Mouse (Mus musculus) right cerebral cortex, adult 2 months (tissue): ENCODE measurements around the gene Bpifa2.
A peak's percentile ranks its signal among the peaks of the same experiment; 100 is the strongest.
"Not testable (repeated sequence)": the region's sequence is repeated elsewhere in the genome, so short reads cannot be mapped to it uniquely, and the experiment has no call there.

Source experiments
- DNase-seq, 2 experiments: peaks; one replicate each; pipeline ENCODE4 v3.0.0; 2021 to 2022; ENCODE audit warnings: low spot score in 2 of 2

Gene Bpifa2

DNA sequence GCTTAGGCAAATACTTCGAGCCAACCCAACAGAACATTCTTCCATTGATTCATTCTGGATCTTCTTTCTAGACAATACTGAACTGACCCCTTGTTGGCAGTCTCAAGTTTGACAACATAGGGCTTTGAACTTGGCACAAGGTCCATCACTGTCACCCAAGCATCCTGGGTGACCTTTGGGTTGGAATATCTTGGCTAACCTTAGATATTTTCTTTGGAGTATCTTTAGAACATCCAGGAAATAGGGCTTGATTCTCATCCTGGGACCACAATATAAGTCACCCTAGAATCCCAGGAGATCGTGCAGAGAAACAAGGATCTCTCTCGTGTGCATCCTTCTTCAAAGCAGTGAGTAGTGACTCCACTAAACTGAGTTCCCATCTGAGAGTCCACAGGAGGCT, at the start of gene Bpifa2:
Bpifa2 (plus strand) TSS at position 301 of the 400 bp plus-strand sequence.
- DNase-seq = no peak

DNA sequence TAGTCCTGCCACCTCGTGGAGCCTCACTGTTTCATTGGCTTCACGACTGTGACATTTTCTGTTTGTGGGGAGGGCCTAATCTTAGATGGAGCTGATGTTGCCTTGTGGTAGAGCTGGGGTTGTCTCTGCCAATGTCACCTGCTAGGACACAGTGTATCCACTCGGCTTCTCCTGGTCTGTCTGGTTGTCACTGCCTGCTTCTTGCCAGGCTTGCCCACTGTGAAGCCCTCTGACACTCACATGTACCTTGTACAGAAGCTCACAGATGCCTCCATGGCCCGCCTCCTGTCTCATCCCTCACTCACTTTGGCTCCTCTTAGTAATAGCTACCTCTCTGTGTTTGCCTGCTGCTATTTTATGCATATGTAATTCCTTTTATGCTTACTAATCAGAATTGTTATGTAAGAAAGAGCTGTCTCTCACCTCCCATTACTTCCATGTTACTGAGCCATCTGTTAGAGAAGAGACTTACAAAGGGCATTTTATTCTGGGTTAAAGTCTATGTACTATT, 45.2 kb upstream of the Bpifa2 start:
- peak; percentile 39 to 41 for DNase-seq

DNA sequence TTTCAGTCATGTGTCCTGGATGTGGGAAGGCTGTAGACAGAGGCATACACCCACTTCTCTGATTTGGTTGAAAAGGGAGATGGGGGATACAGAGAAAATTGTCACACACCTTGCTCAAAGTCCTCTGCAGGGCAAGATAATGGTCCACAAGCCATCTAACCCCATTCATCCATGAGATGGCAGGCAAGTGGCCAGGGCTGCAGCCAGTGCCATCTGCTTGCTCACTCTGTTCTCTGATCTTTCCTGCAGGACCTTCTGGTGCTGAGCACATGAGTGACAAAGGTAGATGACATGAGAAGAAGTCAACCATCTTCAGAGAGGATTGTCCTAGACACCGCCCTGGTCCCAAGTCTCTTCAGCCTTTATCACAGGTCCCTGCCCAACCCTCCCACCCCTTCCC, 44.7 kb upstream of the Bpifa2 start:
- peak; percentile 25 to 28 for DNase-seq

DNA sequence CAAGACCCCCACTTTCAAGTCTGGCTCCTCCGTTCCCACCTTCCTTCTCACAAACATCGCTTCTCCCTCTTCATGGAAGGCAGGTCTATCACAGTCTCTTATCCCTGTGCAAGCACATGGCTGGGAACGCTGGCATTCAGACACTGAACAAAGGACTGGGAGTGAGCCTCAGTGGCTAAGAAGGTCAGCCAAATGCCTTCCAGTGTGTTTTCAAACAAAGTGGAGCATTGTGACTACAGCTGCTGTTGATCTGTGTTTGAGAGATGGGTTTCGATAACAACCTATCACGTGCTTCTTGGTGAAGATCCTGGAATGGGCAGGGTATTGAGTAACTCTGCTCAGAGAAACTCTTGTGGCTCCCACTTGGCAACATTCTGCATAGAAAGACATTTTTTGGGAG, 37.8 kb upstream of the Bpifa2 start:
- no peak for DNase-seq

DNA sequence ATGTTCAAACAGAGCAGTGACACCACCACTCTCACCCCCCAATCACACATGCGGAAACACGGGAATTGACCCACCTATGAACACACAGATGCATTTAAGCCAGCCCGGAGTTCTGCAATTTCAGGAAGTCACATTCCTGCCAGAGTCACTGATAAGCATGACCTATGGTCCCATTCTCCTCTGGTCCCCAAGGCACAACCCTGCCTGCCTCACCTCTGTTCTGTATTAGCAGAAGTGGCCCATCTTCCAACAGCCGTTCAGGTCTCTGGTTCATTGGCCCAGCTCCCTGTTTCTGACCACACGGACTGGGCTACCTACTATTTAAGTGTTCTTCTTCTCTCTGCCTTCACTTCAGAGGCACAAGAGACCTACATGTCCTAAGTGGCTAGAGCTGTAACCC, 33.5 kb upstream of the Bpifa2 start, which contains the start of gene Bpifa6:
Bpifa6 (plus strand) TSS at position 364 of the 400 bp plus-strand sequence.
- DNase-seq = no peak

DNA sequence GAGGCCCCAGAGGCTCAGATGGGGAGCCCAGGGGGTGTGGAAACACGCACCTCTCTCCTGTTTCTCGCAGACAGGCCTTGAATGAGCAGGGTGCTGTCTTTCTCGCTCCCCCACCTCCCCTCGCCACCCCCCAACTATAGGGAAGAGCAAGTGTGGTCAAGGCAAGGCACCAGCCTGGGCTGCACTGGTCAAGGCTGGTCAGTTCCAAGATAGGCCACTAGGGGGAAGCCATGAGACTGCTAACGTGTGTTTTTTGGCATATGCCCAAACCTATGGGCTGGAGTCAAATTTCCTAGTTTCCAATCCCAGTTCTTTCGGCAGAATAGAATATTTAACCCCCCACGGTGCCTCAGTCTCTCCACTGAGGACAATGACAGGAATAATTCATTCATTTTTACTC, 12.3 kb upstream of the Bpifa2 start:
- DNase-seq = peak; percentile 78 to 86

DNA sequence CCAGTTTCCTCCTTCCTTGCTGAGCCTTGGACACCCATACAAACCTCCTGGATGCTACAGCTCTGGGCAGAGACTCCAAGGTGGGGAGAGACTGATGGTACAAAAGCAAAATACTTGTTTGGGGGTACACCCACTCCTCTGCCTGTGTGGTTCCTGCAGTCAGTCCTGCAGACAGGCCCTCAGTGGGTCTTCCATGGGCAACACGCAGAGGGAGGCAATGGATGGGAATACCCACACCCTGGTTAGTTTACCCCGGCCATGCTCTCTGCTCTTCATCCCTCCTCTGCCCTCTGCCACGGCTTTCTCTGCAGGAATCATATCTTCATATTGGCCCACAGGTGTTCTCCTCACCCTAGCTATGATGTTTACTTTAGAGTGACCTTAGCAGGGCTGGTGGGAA, 7.6 kb upstream of the Bpifa2 start:
- no peak for DNase-seq

DNA sequence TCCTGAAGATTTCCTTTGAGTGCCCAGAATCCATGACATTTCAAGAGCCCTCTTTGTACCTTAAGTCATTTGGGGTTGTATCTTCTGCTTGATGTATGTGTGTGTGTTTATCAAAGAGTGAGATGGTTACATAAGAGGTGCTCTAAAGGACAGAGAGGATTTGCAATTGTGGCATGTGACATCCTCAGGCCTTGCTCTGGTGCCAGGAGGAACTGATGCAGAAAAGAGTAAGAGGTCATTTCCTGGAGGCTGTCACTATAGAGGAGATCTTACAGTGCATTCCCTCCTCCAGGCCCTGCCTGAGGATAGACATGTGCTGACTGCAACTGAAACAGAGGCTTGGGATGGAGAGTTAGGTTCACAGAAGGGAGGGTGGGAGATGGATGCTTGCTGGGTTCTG, 7.0 kb upstream of the Bpifa2 start:
- DNase-seq = no peak

DNA sequence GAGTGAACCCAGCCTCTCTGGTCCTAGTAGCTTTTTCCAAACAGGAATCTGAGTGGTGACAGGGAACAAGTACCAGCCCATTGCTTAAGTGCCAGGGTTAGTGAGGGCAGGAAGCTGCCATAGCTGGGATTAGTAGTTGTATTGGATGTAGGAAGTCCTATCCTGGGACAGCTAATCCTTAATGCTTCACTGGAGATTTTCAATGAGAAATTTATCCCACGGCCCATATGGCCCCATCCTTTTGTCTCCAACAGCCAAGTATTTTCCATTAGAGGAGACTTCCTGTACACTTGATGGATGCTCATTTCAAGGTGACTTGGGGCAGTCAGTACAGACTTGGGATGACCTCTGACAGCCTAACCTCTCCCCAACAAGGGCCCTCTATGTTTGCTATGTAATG, 3.6 kb upstream of the Bpifa2 start:
- DNase-seq = no peak

DNA sequence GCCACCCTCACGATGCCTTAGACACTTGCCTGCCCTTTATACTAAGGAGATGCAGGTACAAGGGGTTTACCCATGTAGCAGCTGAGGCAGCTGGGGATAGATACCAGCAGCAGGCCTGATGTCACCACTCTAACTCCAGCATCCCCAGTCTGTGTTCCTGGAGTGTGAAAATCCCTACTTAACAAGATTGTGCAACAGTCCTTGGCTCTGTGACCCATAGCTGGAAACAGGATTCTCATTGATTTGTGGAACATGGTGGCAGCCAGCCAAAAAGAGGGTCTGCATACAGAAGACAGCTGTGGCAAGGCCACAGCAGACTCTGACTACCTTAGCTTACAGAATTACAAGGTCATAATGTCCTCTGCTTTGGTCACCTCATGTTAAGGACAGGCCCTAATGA, 3.0 kb upstream of the Bpifa2 start:
- no peak for DNase-seq

DNA sequence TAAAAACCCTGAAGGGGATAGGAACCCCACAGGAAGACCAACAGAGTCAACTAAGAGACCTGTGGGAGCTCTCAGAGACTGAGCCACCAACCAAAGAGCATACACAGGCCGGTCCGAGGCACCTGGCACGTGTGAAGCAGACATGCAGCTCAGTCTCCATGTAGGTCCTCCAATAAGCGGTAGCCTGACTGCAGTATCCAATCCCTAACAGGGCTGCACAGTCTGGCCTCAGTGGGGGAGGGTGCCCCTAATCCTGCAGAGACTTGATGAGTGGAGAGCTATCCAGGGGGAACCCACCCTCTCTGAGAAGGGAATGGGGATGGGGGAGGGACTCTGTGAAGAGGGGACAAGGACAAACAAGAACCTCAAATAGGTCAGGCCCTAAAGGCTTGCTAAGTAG, 2.3 kb upstream of the Bpifa2 start:
- DNase-seq = no peak

DNA sequence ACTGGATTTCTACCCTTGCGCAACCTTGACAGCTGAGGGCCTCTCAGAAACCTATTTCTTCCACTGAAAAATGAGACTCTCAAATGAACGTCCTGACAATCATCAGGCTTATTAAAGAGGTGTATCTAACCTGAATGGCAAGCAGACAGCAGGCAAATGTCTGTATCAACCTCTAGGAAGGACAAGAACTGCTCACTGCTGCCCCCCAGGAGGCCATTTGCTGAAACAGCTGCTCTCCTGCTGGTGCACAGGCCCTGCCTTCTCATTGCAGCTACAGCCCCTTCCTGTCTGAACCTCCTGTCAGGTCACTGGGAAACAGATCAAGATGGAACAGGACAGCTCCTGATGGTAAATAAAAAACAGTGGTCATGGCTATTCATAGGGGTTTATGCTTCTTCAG, 1.7 kb upstream of the Bpifa2 start:
- DNase-seq = no peak

DNA sequence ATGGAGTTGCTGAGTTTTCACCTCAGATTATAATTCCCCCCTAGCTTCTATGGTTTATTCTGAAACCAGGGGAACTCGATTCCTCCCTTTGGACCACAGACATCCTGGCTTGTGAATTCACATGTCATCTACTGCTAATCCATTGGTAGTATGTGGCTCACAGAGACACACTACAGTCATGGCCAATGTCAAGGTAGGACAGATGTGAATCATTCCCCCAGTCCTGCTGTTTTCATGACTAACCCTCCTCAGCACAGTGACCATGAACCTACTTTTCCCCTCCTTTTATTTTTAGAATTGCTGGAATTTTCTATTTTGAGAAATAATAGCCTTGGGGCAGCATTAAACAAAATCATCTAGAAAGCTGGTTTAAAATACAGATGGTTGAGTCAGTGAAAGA, 684 bp upstream of the Bpifa2 start:
- no peak for DNase-seq

DNA sequence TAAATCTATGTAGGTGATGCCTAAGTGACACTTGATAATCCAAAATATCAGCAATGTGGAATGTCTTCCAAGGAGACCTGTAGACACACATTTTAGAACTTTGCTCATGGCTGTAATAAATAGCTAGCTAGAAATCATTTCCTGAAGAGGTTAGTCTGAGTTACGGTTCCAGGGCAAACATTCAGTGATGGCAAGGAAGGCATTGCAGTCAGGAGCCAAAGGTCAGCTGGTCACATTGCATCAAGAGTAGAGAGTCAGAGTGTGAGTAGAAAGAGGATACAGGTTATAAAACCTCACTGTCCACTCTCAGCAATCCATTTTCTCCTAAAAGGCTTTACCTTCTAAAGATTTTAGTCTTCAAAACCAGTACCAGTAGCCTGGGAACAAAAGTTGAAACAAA, 9.9 kb downstream of the Bpifa2 start:
- no peak for DNase-seq

DNA sequence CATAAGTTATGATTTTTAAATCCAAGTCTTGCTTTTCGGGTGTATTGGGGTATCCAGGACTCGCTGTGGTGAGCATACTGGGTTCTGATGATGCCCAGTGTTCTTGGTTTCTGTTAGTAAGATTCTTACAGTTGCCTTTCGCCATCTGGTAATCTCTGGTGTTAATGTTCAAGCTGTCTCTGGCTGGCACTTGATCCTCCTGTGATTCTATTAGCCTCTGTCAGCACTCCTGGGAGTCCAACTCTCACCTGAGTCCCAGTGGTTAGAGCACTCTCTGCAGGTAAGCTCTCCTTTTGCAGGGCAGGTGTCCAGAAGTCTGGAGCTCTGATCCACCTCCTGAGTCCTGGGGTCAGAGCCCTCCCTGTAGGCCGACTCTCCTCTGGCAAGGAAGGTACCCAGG, 16.6 kb downstream of the Bpifa2 start:
- DNase-seq = not testable (repeated sequence)

DNA sequence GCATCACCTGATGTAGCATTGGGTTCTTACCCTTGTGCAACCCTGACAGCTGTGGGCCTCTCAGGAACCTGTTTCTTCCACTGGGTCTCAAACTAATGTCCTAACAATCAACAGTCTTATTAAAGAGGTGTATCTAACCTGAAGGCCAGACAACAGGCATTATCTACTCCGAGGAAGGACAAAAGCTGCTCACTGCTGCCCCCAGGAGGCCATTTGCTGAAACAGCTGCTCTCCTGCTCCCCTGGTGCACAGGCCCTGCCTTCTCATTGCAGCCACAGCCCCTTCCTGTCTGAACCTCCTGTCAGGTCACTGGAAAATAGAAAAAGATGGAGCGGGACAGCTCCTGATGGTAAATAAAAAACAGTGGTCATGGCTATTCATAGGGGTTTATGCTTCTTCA, 30.9 kb downstream of the Bpifa2 start:
- DNase-seq = peak; percentile 7 to 16

DNA sequence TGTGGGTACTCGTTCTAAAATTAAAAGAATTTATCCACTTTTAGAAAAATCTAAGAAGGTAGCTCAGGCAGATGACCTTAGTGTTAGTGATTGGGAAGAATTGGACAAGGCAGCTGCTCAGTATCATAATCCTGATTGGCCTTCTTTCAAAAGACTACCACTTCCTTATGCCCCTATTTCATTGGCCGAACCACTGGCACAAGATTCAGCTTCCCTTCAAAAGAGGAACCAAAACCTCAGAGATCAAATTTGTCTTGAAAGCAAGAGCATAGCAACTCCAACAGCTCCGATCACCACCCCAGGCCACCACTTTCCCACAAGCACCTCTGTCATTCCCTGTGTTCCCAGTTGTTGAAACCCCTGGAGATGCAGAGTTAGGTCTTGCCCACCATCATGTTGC, 36.7 kb downstream of the Bpifa2 start:
- DNase-seq = no peak

DNA sequence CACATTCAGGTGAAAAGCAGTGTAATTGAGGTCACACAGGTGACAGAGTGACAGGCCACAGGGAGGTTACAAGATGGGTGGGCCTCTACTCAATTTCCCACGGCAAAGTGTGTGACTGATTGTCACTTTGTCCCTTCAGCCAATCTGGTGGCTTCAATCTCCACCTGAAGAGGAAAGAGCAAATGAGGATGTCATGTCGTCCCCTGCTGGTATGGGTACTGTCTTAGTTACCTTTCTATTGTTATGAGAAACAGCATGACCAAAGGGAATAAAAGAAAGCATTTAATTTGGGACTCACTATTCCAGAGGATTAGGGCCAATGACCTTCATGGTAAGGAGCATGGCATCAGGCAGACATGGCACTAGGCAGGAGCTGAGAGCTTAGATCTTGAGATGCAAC, 50.6 kb downstream of the Bpifa2 start:
- no peak for DNase-seq
